In genomic region chr4:134701934-134702333, GRCm38 (mm10) we compare ENCODE assay signal across 9 mouse cellular contexts. TPM values are rescaled to one million over a fixed set of nuclear protein-coding genes. Genes with fewer than 3 reads are reported as not detected.
A peak's percentile ranks its signal among the peaks of the same experiment; 100 is the strongest.
DNase-seq lines count a peak whose midpoint lies in the region; ATAC-seq and TF ChIP-seq lines count a peak whose summit lies in the region.
"Had no signal": no experiment of that assay in that cellular context is flagged by ENCODE, and none has a peak within 500 bp of the region (broad histone marks: within the 10 kb centered on the region; RNA-seq: fewer than 3 reads in every experiment).

No protein-coding gene starts in this region.

- no peak overlapping the region for H3K27ac ChIP-seq in CH12.LX (ENCODE audit: insufficient read depth, low read depth)
- no peak overlapping the region for H3K27ac ChIP-seq in brown adipose tissue, adult 24 weeks (replicated peaks; ENCODE audit: low read depth, low read length)
- no peak overlapping the region for H3K27ac ChIP-seq in forebrain, embryonic 12.5 days
- H3K27ac ChIP-seq in heart, postnatal 0 days (ENCODE audit: low read depth), result no peak overlapping the region
- H3K27ac ChIP-seq in neural tube, embryonic 14.5 days (ENCODE audit: low read depth, low read length), result no peak overlapping the region

- H3K9me3 ChIP-seq in CH12.LX (replicated peaks; ENCODE audit: low read length), result peaks cover 15% of the 10 kb centered on the region
- H3K9me3 ChIP-seq in forebrain, embryonic 12.5 days, result no peaks in the 10 kb centered on the region
- H3K9me3 ChIP-seq in heart, postnatal 0 days (replicated peaks; ENCODE audit: control insufficient read depth, low read length), result no peaks in the 10 kb centered on the region
- H3K9me3 ChIP-seq in neural tube, embryonic 14.5 days (ENCODE audit: control insufficient read depth, low read length), result no peaks in the 10 kb centered on the region

- ATAC-seq in forebrain, embryonic 12.5 days (ENCODE audit: low FRiP score), result no peak
- ATAC-seq in heart, postnatal 0 days (ENCODE audit: insufficient read depth, low read depth), result no peak
- no peak for ATAC-seq in neural tube, embryonic 14.5 days (ENCODE audit: low read depth)

- H3K27me3 ChIP-seq in CH12.LX (replicated peaks), result peaks cover 29% of the 10 kb centered on the region
- peaks cover 40% of the 10 kb centered on the region for H3K27me3 ChIP-seq in forebrain, embryonic 12.5 days
- no peaks in the 10 kb centered on the region for H3K27me3 ChIP-seq in heart, postnatal 0 days (ENCODE audit: control insufficient read depth, insufficient read depth, low read length)
- 0 out of 2 replicates have a peak, but pooled peaks cover 3% of the 10 kb centered on the region for H3K27me3 ChIP-seq in neural tube, embryonic 14.5 days (ENCODE audit: control insufficient read depth, insufficient read depth, low read length)

- no peaks in the 10 kb centered on the region for H3K36me3 ChIP-seq in CH12.LX (replicated peaks in 1 of 2; ENCODE audit: control insufficient read depth in 1 of 2, insufficient read depth in 1 of 2, low read length in 1 of 2)
- H3K36me3 ChIP-seq in forebrain, embryonic 12.5 days (replicated peaks), result no peaks in the 10 kb centered on the region
- H3K36me3 ChIP-seq in heart, postnatal 0 days (replicated peaks; ENCODE audit: control insufficient read depth, insufficient read depth, low read length), result 0 out of 2 replicates have a peak, but pooled peaks cover 3% of the 10 kb centered on the region
- H3K36me3 ChIP-seq in neural tube, embryonic 14.5 days (ENCODE audit: control insufficient read depth, insufficient read depth, low read length), result no peaks in the 10 kb centered on the region

- dilution Hi-C loops in CH12.LX (cut with MboI; ENCODE audit: extremely low pct_ligation_motif_present, extremely low pct_unique_long_range_greater_than_20kb, low sequenced_read_pairs), result no loop called here

- 40% methylated on average over 6 of the region's 6 CpGs for WGBS in forebrain, embryonic 12.5 days
- 17% methylated on average over 6 of the region's 6 CpGs for WGBS in heart, postnatal 0 days
- WGBS in neural tube, embryonic 14.5 days, result 39% methylated on average over 6 of the region's 6 CpGs

- peaks cover 0 to 11% of the 10 kb centered on the region in 2 experiments; a peak in 2 of 4 replicates for H3K4me1 ChIP-seq in CH12.LX (ENCODE audit: control insufficient read depth in 1 of 2, insufficient read depth in 2 of 2)
- peaks cover 3% of the 10 kb centered on the region; the same call in 1 of the 2 replicates for H3K4me1 ChIP-seq in brown adipose tissue, adult 24 weeks (ENCODE audit: control insufficient read depth, insufficient read depth, insufficient read length, low read length)
- peaks cover 25% of the 10 kb centered on the region for H3K4me1 ChIP-seq in forebrain, embryonic 12.5 days
- peaks cover 4% of the 10 kb centered on the region; the same call in 1 of the 2 replicates for H3K4me1 ChIP-seq in heart, postnatal 0 days (ENCODE audit: control insufficient read depth, insufficient read depth)
- H3K4me1 ChIP-seq in neural tube, embryonic 14.5 days (ENCODE audit: control insufficient read depth, insufficient read depth, low read length), result peaks cover 25% of the 10 kb centered on the region

- no peak overlapping the region for H3K4me3 ChIP-seq in CH12.LX (replicated peaks in 1 of 3; ENCODE audit: low read depth in 2 of 3, low read length in 2 of 3, poor library complexity in 1 of 3)
- peak overlapping the region; percentile 70 for H3K4me3 ChIP-seq in brown adipose tissue, adult 24 weeks (ENCODE audit: insufficient read depth, low read depth, low read length)
- H3K4me3 ChIP-seq in forebrain, embryonic 12.5 days (replicated peaks), result peak overlapping the region; percentile 61; the same call in 1 of the 2 replicates
- peak overlapping the region; percentile 62 for H3K4me3 ChIP-seq in heart, postnatal 0 days (ENCODE audit: low read depth, low read length)
- peak overlapping the region; percentile 63 for H3K4me3 ChIP-seq in neural tube, embryonic 14.5 days (ENCODE audit: low read depth, low read length)
- H3K4me3 ChIP-seq: erythroblast, embryonic 14.5 days had no signal

- TF ChIP-seq POLR2A in CH12.LX (IDR thresholded peaks at IDR 0.05; ENCODE audit: low read depth, low read length), result no peak

- no peak overlapping the region for H3K9ac ChIP-seq in CH12.LX (ENCODE audit: insufficient read depth, low read depth)
- H3K9ac ChIP-seq in forebrain, embryonic 12.5 days, result no peak overlapping the region
- no peak overlapping the region for H3K9ac ChIP-seq in heart, postnatal 0 days (replicated peaks; ENCODE audit: low read depth, low read length)
- H3K9ac ChIP-seq in neural tube, embryonic 14.5 days (replicated peaks; ENCODE audit: low read depth, low read length), result no peak overlapping the region

- peak; percentile 37 for DNase-seq in CH12.LX (ENCODE audit: extremely low read depth)
- DNase-seq in heart, postnatal 0 days (ENCODE audit: low spot score), result peak; percentile 79
- peak; percentile 65 to 83 for DNase-seq in kidney, postnatal 36 days
- peak; percentile 83 to 90 for DNase-seq in lung, adult 18-20 months
- DNase-seq in thymus, adult 18-20 months, result peak; percentile 15 to 24

- no peak overlapping the region for H3K4me2 ChIP-seq in CH12.LX (ENCODE audit: insufficient read depth, low read depth, poor library complexity, severe bottlenecking)
- H3K4me2 ChIP-seq in forebrain, embryonic 12.5 days, result peak overlapping the region; percentile 99
- H3K4me2 ChIP-seq in heart, postnatal 0 days (ENCODE audit: low read depth, low read length), result peak overlapping the region; percentile 90
- peak overlapping the region; percentile 82 for H3K4me2 ChIP-seq in neural tube, embryonic 14.5 days (ENCODE audit: low read depth, low read length)

- in situ Hi-C loops in CH12.LX (cut with MboI; ENCODE audit: low pct_ligation_motif_present, low pct_unique_long_range_greater_than_20kb, low sequenced_read_pairs), result no loop called here

- TF ChIP-seq CTCF in CH12.LX (conservative IDR thresholded peaks at IDR 0.05 in 1 of 2, IDR thresholded peaks at IDR 0.05 in 1 of 2; ENCODE audit: low read depth in 2 of 2, low read length in 2 of 2), result peak; percentile 49 to 59; a peak in 2 of 4 replicates
- TF ChIP-seq CTCF in heart, postnatal 0 days (IDR thresholded peaks at IDR 0.05; ENCODE audit: low read depth), result peak; percentile 90

- no peak for TF ChIP-seq EP300 in CH12.LX (IDR thresholded peaks at IDR 0.05; ENCODE audit: low read length)
- TF ChIP-seq EP300 in heart, postnatal 0 days (IDR thresholded peaks at IDR 0.05; ENCODE audit: low read depth), result no peak

- peak; percentile 21 for TF ChIP-seq RAD21 in CH12.LX (IDR thresholded peaks at IDR 0.05; ENCODE audit: low read depth, low read length)

- no peaks in the 10 kb centered on the region for H3K79me2 ChIP-seq in CH12.LX (replicated peaks; ENCODE audit: control insufficient read depth, extremely low read depth, insufficient read depth, poor library complexity, severe bottlenecking)

TF ChIP-seq in CH12.LX, 34 proteins besides CTCF, POLR2A, EP300 and RAD21:
- TF ChIP-seq CHD1 (IDR thresholded peaks at IDR 0.05; ENCODE audit: low read depth, low read length) (no peak), SMC3 (IDR thresholded peaks at IDR 0.05; ENCODE audit: low read depth, low read length) (peak; percentile 52)

RNA-seq across cellular contexts. Expression of gene Man1c1, which starts 2.2 kb away (rescaled TPM):
- total RNA-seq in CH12.LX (2012; rRNA removed) (0.04 TPM in 2 replicates), CH12.LX (2014; rRNA removed) (0.09 and 0.20 TPM in 2 replicates)
- 0.42 and 0.44 TPM in 2 replicates for polyA plus RNA-seq in CH12.LX (2012; ENCODE audit: insufficient read length, low read depth)
- 2.5 and 2.6 TPM in 2 replicates for polyA plus RNA-seq in brown adipose tissue, adult 24 weeks (2012; ENCODE audit: insufficient read depth, insufficient read length, missing spikeins)
- 3.5 and 4.0 TPM in 2 replicates for polyA plus RNA-seq in forebrain, embryonic 12.5 days (2016; fragmentation: Nextera tagmentation; extraction: Ambion mirVana)
- 14.8 and 21.2 TPM in 2 replicates for total RNA-seq in heart, postnatal 0 days (2014; rRNA removed; ENCODE audit: low replicate concordance)
- 3.8 TPM in 2 replicates for polyA plus RNA-seq in heart, postnatal 0 days (2015; fragmentation: Nextera tagmentation; extraction: Ambion mirVana)
- 5.6 and 7.3 TPM in 2 replicates for polyA plus RNA-seq in neural tube, embryonic 14.5 days (2014; fragmentation: Nextera tagmentation; extraction: Ambion mirVana)

Comparison
In these comparisons a context has a peak if more than half of its experiments do, and no peak if none do; other contexts are left out.
1. DNase-seq: peak in every context shown above with its lines; median percentile 86 in lung, adult 18-20 months; 79 in heart, postnatal 0 days; 74 in kidney, postnatal 36 days; 37 in CH12.LX; 20 in thymus, adult 18-20 months.
2. H3K4me3 ChIP-seq: peak in brown adipose tissue, adult 24 weeks (single experiment), forebrain, embryonic 12.5 days (single experiment), heart, postnatal 0 days (single experiment) and neural tube, embryonic 14.5 days (single experiment); none in CH12.LX (0 of 3).